Mouse (Mus musculus) embryonic facial prominence, embryonic 13.5 days (tissue): ENCODE data around the gene Efhc1. TPM values are rescaled to one million over a fixed set of nuclear protein-coding genes. Genes with fewer than 3 reads are reported as not detected.
A peak's percentile ranks its signal among the peaks of the same experiment; 100 is the strongest.

Source experiments
- ATAC-seq: fragments of 200-750 bp; cut with Nextera tagmentation; 2 replicates; pipeline ENCODE4 v1.8.0; 2017; ENCODE audit warnings: low read depth; ENCODE audit not compliant: insufficient number of reproducible peaks, insufficient read depth, low FRiP score, low TSS enrichment
- H3K27ac ChIP-seq: fragments of 300-500 bp; sonication (generic); 2 replicates; pipeline ENCODE4 v1.5.1; 2015; ENCODE audit warnings: moderate library complexity, mild to moderate bottlenecking, inconsistent platforms
- H3K27me3 ChIP-seq: fragments of 300-500 bp; sonication (generic); 2 replicates; pipeline ENCODE4 v1.6.1; 2015; ENCODE audit warnings: mild to moderate bottlenecking, inconsistent platforms
- H3K36me3 ChIP-seq: fragments of 300-500 bp; sonication (generic); 2 replicates; pipeline ENCODE4 v1.6.1; 2015; ENCODE audit warnings: mild to moderate bottlenecking, inconsistent platforms
- H3K4me1 ChIP-seq: fragments of 300-500 bp; sonication (generic); 2 replicates; pipeline ENCODE4 v1.6.1; 2015; ENCODE audit warnings: inconsistent platforms
- H3K4me2 ChIP-seq: fragments of 300-500 bp; sonication (generic); 2 replicates; pipeline ENCODE4 v1.6.1; 2015; ENCODE audit warnings: moderate library complexity, mild to moderate bottlenecking, inconsistent platforms
- H3K4me3 ChIP-seq: fragments of 300-500 bp; sonication (generic); 2 replicates; pipeline ENCODE4 v1.5.1; 2015; ENCODE audit warnings: mild to moderate bottlenecking, inconsistent platforms
- H3K9ac ChIP-seq: fragments of 300-500 bp; sonication (generic); 2 replicates; pipeline ENCODE4 v1.6.1; 2015; ENCODE audit warnings: mild to moderate bottlenecking, inconsistent platforms
- H3K9me3 ChIP-seq: fragments of 300-500 bp; sonication (generic); 2 replicates; pipeline ENCODE4 v1.6.1; 2016; ENCODE audit warnings: inconsistent platforms
- WGBS: fragments of 180-500 bp; shearing (Covaris S2); methylation state at CpG from one replicate; pipeline ENCODE4 v1.1.7; 2015; ENCODE audit warnings: mixed read lengths; 5-methylcytosine and 5-hydroxymethylcytosine counted together
- polyA plus RNA-seq: library from polyadenylated mRNA; unstranded; fragments of >200 nt; fragmentation: Nextera tagmentation; extraction: Ambion mirVana; gene quantifications from 2 replicates; pipeline ENCODE4 v1.2.1, GENCODE M21; 2015

The Efhc1 gene
- polyA plus RNA-seq, 1 experiment from 2014 or later, result 2.7 TPM

- H3K4me2 ChIP-seq, result peak overlapping the region; percentile 81
- H3K27ac ChIP-seq, result peak overlapping the region; percentile 74
- H3K4me3 ChIP-seq, result peak overlapping the region; percentile 59
- peaks cover 4% of the 10 kb centered on the region for H3K4me1 ChIP-seq
- no peaks in the 10 kb centered on the region for H3K27me3 ChIP-seq
- H3K9me3 ChIP-seq, result no peaks in the 10 kb centered on the region
- 2% methylated on average over 16 of the region's 16 CpGs for WGBS
- H3K9ac ChIP-seq, result peak overlapping the region; percentile 79
- peak; percentile 43; the same call in 1 of the 2 replicates for ATAC-seq
- no peaks in the 10 kb centered on the region for H3K36me3 ChIP-seq
Measured at GRCm38 (mm10) chr1:20951799-20952198, 373 bp downstream of the Efhc1 start.

GRCm38 (mm10) chr1:20954876-20955275 is 3.5 kb downstream of the Efhc1 start:
- H3K27me3 ChIP-seq, result no peaks in the 10 kb centered on the region
- H3K4me3 ChIP-seq, result no peak overlapping the region
- H3K4me2 ChIP-seq, result no peak overlapping the region
- 78% methylated on average over 3 of the region's 3 CpGs for WGBS
- no peaks in the 10 kb centered on the region for H3K9me3 ChIP-seq
- H3K4me1 ChIP-seq, result peaks cover 4% of the 10 kb centered on the region
- no peak for ATAC-seq
- no peaks in the 10 kb centered on the region for H3K36me3 ChIP-seq
- no peak overlapping the region for H3K27ac ChIP-seq
- no peak overlapping the region for H3K9ac ChIP-seq

- Histone ChIP-seq H3K9ac (no peak overlapping the region), H3K36me3 (no peaks in the 10 kb centered on the region), H3K4me1 (no peaks in the 10 kb centered on the region), H3K4me3 (no peak overlapping the region), H3K27me3 (no peaks in the 10 kb centered on the region), H3K4me2 (no peak overlapping the region), H3K9me3 (no peaks in the 10 kb centered on the region), H3K27ac (no peak overlapping the region)
- 86% methylated on average over 2 of the region's 2 CpGs for WGBS
- no peak for ATAC-seq
Measured at GRCm38 (mm10) chr1:20969642-20970041, 18.2 kb downstream of the Efhc1 start.

- H3K27ac ChIP-seq, result no peak overlapping the region
- no peaks in the 10 kb centered on the region for H3K4me1 ChIP-seq
- no peak overlapping the region for H3K9ac ChIP-seq
- no peak for ATAC-seq
- H3K36me3 ChIP-seq, result no peaks in the 10 kb centered on the region
- no peak overlapping the region for H3K4me2 ChIP-seq
- H3K4me3 ChIP-seq, result no peak overlapping the region
- H3K27me3 ChIP-seq, result no peaks in the 10 kb centered on the region
- 93% methylated on average over 6 of the region's 6 CpGs for WGBS
- H3K9me3 ChIP-seq, result no peaks in the 10 kb centered on the region
Measured at GRCm38 (mm10) chr1:20973389-20973788, 22.0 kb downstream of the Efhc1 start.

- ATAC-seq, result no peak
Measured at GRCm38 (mm10) chr1:20974341-20975135, 23.1 kb downstream of the Efhc1 start.

GRCm38 (mm10) chr1:20980553-20980952 is 29.1 kb downstream of the Efhc1 start:
- Histone ChIP-seq H3K4me2 (no peak overlapping the region), H3K36me3 (no peaks in the 10 kb centered on the region), H3K27me3 (no peaks in the 10 kb centered on the region), H3K9me3 (no peaks in the 10 kb centered on the region), H3K27ac (no peak overlapping the region), H3K4me1 (no peaks in the 10 kb centered on the region), H3K4me3 (no peak overlapping the region), H3K9ac (no peak overlapping the region)
- ATAC-seq, result no peak
- WGBS, result 24% methylated on average over 1 of the region's 1 CpGs

More at GRCm38 (mm10) chr1:20974341-20975135, 23.1 kb downstream of the Efhc1 start:
- H3K9ac ChIP-seq, result no peak overlapping the region
- H3K4me3 ChIP-seq, result no peak overlapping the region
- H3K4me1 ChIP-seq, result no peaks in the 10 kb centered on the region
- no peak overlapping the region for H3K4me2 ChIP-seq
- 73% methylated on average over 9 of the region's 9 CpGs for WGBS
- no peaks in the 10 kb centered on the region for H3K27me3 ChIP-seq
- H3K27ac ChIP-seq, result no peak overlapping the region
- H3K36me3 ChIP-seq, result no peaks in the 10 kb centered on the region
- H3K9me3 ChIP-seq, result no peaks in the 10 kb centered on the region

GRCm38 (mm10) chr1:20981764-20982163 is 30.3 kb downstream of the Efhc1 start:
- no peaks in the 10 kb centered on the region for H3K27me3 ChIP-seq
- no peak overlapping the region for H3K9ac ChIP-seq
- H3K27ac ChIP-seq, result no peak overlapping the region
- H3K4me1 ChIP-seq, result no peaks in the 10 kb centered on the region
- H3K9me3 ChIP-seq, result no peaks in the 10 kb centered on the region
- ATAC-seq, result no peak
- 89% methylated on average over 6 of the region's 6 CpGs for WGBS
- H3K4me3 ChIP-seq, result no peak overlapping the region
- H3K36me3 ChIP-seq, result no peaks in the 10 kb centered on the region
- H3K4me2 ChIP-seq, result no peak overlapping the region

- WGBS, result 55% methylated on average over 2 of the region's 2 CpGs
- Histone ChIP-seq H3K27ac (no peak overlapping the region), H3K9me3 (no peaks in the 10 kb centered on the region), H3K4me3 (no peak overlapping the region), H3K27me3 (no peaks in the 10 kb centered on the region), H3K4me2 (no peak overlapping the region), H3K9ac (no peak overlapping the region), H3K36me3 (no peaks in the 10 kb centered on the region), H3K4me1 (no peaks in the 10 kb centered on the region)
- no peak for ATAC-seq
Measured at GRCm38 (mm10) chr1:20984103-20984502, 32.7 kb downstream of the Efhc1 start.

- Histone ChIP-seq H3K4me3 (no peak overlapping the region), H3K4me2 (no peak overlapping the region), H3K9me3 (no peaks in the 10 kb centered on the region), H3K27ac (no peak overlapping the region), H3K4me1 (no peaks in the 10 kb centered on the region), H3K27me3 (no peaks in the 10 kb centered on the region), H3K36me3 (no peaks in the 10 kb centered on the region), H3K9ac (no peak overlapping the region)
- WGBS, result 80% methylated on average over 4 of the region's 4 CpGs
- ATAC-seq, result no peak
Measured at GRCm38 (mm10) chr1:20984582-20984981, 33.2 kb downstream of the Efhc1 start.

- no peak for ATAC-seq
- Histone ChIP-seq H3K27ac (no peak overlapping the region), H3K9me3 (no peaks in the 10 kb centered on the region), H3K4me1 (no peaks in the 10 kb centered on the region), H3K9ac (no peak overlapping the region), H3K27me3 (no peaks in the 10 kb centered on the region), H3K36me3 (no peaks in the 10 kb centered on the region), H3K4me2 (no peak overlapping the region), H3K4me3 (no peak overlapping the region)
- WGBS, result 69% methylated on average over 10 of the region's 10 CpGs
Measured at GRCm38 (mm10) chr1:20986378-20987056, 35.1 kb downstream of the Efhc1 start.

- no peaks in the 10 kb centered on the region for H3K9me3 ChIP-seq
- 83% methylated on average over 11 of the region's 11 CpGs for WGBS
- no peak overlapping the region for H3K4me2 ChIP-seq
- no peak overlapping the region for H3K4me3 ChIP-seq
- no peak overlapping the region for H3K27ac ChIP-seq
- no peak overlapping the region for H3K9ac ChIP-seq
- no peak for ATAC-seq
- no peaks in the 10 kb centered on the region for H3K27me3 ChIP-seq
- no peaks in the 10 kb centered on the region; the same call in 1 of the 2 replicates for H3K36me3 ChIP-seq
- no peaks in the 10 kb centered on the region for H3K4me1 ChIP-seq
Measured at GRCm38 (mm10) chr1:20989461-20990083, 38.1 kb downstream of the Efhc1 start.
